Mouse (Mus musculus): ENCODE measurements around the gene Gm21974. TPM values are rescaled to one million over a fixed set of nuclear protein-coding genes. Genes with fewer than 3 reads are reported as not detected.

Gene Gm21974
- polyA plus RNA-seq (2012; rRNA removed) = not detected in 2 replicates

DNA sequence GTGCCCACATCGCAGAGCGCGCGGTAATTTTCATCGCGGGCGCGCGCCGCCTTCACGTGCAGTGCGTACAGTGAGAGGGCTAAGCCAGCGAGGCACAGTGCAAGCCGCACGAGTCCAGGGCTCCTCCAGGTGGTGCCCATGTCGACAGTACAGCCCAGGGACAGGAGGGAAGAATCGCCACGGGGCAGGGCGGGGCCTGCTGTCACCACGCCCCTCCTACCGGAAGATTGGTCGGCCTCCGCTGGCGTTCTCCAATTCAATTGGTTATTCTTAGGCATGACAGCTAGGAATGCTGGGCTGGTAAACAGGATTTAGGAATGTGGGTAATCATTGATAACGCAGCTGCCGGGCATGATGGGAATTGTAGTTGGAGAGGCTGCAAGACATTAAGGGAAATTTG is at the start of gene Gm21974, which contains the start of gene Vkorc1:
TSS of gene Gm21974 (minus strand) at position 13 of the 400 bp plus-strand sequence.
TSS of gene Vkorc1 (minus strand) at position 176 of the 400 bp plus-strand sequence.

DNA sequence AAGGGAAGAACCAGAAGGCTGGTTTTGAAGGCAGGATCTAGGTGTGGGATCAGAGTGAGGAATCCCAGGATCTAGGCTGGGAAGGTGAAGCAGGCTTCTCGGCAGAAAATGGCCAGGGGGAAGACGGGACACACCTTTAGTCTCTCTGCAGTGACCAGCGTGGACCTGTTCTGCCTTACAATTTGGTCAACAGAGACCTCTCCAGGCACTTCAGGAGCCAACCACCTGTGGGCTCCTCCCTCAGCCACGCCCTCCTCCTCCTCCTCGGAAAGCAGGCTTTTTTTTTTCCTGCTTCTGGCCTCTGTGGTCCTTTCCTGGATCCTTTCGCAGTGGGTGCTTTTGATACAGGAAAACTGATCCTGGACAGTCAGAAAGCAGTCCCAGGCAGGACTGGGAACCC is 34.7 kb upstream of the Gm21974 start, which contains the start of gene Prss8:
TSS of gene Prss8 (minus strand) at position 182 of the 400 bp plus-strand sequence.

DNA sequence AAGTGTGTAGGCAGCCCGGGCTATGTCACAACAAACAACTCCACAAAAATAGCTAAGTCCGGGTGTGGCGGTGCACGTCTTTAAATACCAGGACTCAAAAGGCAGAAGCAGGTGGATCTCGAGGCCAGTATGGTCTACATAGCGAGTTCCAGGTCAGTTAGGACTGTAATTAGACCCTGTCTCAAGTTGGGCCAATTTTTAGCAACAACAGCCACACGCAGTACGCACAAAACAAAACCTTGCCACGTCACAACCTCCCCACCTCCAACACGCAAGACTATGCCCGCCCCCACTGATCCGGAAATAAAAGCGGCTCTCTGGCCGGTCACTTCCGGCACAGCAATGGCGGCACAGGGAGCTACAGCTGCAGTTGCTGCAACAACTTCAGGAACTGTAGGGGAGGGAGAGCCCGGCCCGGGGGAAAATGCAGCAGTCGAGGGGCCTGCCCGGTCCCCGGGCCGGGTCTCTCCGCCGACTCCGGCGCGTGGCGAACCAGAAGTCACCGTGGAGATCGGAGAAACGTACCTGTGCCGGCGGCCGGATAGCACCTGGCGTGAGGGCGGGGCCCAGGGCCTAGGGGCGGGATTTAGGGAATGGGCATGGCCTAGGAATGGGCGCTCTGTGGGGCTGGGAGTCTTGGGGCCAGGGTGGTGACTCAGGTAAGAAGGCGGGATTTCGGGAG is 17.1 kb upstream of the Gm21974 start, which contains the start of gene Kat8:
TSS of gene Kat8 (plus strand) at position 327 of the 682 bp plus-strand sequence.

DNA sequence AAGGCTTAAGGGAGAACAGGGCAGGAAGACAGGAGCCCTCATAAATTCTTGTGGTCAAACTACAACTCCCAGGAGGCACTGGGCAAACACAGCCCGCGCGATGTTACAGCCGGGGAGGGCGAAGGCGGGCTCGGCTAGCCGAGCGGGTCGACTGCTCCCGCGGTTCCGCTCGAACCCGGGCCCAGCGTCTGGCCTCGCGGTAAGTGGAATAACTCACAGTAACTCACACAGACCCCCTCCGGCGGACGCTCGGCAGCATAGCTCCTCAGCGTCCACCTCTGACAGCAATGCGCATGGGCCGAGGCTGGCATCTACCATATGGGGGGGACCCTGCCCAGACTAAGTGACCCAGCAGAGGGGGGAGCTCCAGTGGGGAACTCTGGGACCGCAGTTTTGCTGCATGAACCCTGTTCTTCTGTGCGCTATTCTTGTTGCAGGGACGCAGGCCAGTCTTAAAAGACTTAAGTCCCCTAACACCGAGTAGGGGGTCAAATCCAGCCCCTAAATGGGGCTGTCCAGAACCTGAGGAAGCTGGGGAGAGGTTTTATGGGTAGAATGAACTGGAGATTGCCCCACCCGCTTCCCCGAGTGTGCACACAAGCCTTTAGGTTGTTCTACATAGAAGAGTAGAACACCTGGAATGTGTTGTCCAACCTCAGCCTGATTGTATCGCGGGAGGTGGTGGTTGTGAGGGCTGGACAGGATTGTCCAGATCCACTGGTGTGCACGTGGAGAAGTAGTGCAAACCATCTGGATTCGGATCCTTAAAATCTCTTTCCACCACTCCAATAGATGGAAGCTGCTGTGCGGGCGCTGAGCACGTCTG is 8.9 kb upstream of the Gm21974 start, which contains the start of gene Bckdk:
TSS of gene Bckdk (plus strand) at position 112 of the 826 bp plus-strand sequence.

DNA sequence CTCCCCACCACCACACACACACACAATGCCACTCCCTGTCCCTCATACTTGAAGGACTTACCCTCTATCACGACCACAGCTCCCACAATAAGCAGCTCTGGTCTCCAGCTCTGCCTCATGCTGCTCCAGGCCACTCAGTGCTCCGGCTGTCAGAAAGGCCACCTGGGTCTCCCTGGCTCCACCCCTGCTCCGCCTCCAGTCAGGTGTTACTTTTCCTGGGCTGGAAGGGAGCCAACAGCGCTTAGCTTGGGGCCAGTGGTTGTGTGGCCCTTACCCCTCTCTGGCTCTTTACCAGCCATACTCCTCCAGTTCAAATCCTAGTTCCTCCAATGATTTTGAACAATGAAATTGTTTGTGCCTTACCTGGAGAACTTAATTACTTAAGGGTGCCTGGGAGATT is 4.5 kb downstream of the Gm21974 start, which contains the start of gene Prss53:
TSS of gene Prss53 (minus strand) at position 173 of the 400 bp plus-strand sequence.

DNA sequence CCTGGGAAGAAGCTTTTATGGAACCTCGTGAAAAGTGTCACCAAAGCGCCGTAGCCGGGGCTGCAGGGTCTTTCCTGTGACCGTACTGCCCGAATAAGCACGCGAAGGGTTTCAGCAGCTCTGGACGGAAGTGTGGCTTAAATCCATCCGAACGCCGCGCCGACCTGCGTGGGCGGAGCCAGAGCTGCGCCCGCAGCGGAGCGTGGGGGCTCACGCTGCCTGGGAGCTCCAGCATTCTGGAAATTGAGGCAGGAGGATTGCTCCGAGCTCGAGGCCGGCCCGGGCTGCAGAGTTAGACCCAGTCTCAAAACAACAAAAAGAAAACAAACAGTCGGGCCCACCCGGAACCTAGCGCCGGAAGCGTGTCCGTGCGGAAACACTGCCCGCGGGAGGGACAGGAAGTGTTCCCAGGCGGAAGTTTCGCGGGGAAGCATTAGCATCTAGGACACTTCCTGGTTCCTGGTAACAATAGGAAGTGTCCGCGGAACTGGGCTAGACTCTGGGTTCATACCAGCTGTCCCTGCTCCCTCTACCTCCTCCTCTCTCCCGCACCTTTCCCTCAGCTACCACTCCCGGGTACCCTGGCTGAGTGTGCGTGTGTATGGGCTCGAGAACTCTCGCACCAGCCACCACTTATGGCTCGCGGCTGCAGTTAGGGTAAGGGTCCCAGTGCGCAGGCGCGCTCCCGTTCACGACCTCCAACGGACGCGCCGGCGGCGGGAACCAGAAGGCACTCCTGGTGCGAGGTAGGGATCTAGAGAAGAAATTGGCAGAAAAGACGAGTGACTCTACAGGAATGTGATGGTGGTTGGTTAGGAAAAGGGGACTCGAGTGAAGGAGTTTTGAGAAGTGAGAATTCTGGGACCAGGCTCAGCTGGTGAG is 18.5 kb downstream of the Gm21974 start, which contains the start of gene Zfp668:
TSS of gene Zfp668 (minus strand) at position 362 of the 882 bp plus-strand sequence.

DNA sequence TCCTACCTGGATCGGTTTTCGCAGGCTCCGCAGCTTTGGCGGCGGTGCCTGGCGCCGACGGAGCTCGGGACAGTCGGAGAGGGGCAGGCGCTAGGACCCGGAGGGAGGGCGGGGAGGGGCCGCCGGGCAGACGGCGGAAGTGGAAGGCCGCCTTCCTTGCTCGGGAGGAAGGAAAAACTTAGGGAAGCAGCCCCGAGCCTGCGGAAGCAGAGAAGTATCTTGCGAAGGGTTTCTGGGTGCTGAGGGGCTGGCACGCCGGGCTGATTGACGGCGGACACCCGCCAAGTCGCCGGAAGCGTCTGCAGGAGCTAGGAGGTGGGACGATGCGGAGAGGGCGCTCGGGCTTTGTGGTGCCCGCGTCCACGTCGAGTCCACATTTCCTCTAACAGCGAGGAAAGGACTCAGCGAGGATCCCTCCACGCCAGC is 19.2 kb downstream of the Gm21974 start, which contains the start of gene Zfp646:
TSS of gene Zfp646 (plus strand) at position 181 of the 426 bp plus-strand sequence.

Other genes starting within 250 kb of the Gm21974 start
- gene Bcl7c, start 186.5 kb downstream of the Gm21974 start, polyA plus RNA-seq (2012; rRNA removed) = 12.5 and 12.9 TPM in 2 replicates
- gene Ctf1, start 182.7 kb downstream of the Gm21974 start, polyA plus RNA-seq (2012; rRNA removed) = 2.0 and 2.3 TPM in 2 replicates
- not detected in 2 replicates for gene Ctf2, start 163.3 kb downstream of the Gm21974 start, polyA plus RNA-seq (2012; rRNA removed)
- gene Fbxl19, start 150.9 kb downstream of the Gm21974 start, polyA plus RNA-seq (2012; rRNA removed) = 10.2 and 11.0 TPM in 2 replicates
- 4.6 and 6.9 TPM in 2 replicates for gene Orai3, start 125.6 kb downstream of the Gm21974 start, polyA plus RNA-seq (2012; rRNA removed)
- gene Setd1a, start 118.8 kb downstream of the Gm21974 start, polyA plus RNA-seq (2012; rRNA removed) = 4.3 and 6.2 TPM in 2 replicates
- 0.90 and 1.2 TPM in 2 replicates for gene Gm49388, start 109.8 kb downstream of the Gm21974 start, polyA plus RNA-seq (2012; rRNA removed)
- gene Hsd3b7, start 94.8 kb downstream of the Gm21974 start, polyA plus RNA-seq (2012; rRNA removed) = 39.0 and 44.6 TPM in 2 replicates
- gene Stx4a, start 71.2 kb downstream of the Gm21974 start, polyA plus RNA-seq (2012; rRNA removed) = 36.4 and 37.2 TPM in 2 replicates
- gene Stx1b, start 70.9 kb downstream of the Gm21974 start, polyA plus RNA-seq (2012; rRNA removed) = 1.1 TPM in 2 replicates
- 6.1 and 7.2 TPM in 2 replicates for gene Zfp646, start 19.2 kb downstream of the Gm21974 start, polyA plus RNA-seq (2012; rRNA removed)
- 2.2 and 2.9 TPM in 2 replicates for gene Zfp668, start 18.6 kb downstream of the Gm21974 start, polyA plus RNA-seq (2012; rRNA removed)
- gene Prss53, start 4.5 kb downstream of the Gm21974 start, polyA plus RNA-seq (2012; rRNA removed) = 0.37 and 0.40 TPM in 2 replicates
- gene Vkorc1, start 163 bp upstream of the Gm21974 start, polyA plus RNA-seq (2012; rRNA removed) = 65.8 and 72.2 TPM in 2 replicates
- 24.1 and 27.2 TPM in 2 replicates for gene Bckdk, start 8.6 kb upstream of the Gm21974 start, polyA plus RNA-seq (2012; rRNA removed)
- 12.5 and 14.2 TPM in 2 replicates for gene Kat8, start 17.1 kb upstream of the Gm21974 start, polyA plus RNA-seq (2012; rRNA removed)
- 7.2 and 8.8 TPM in 2 replicates for gene Prss8, start 34.6 kb upstream of the Gm21974 start, polyA plus RNA-seq (2012; rRNA removed)
- 1.6 and 2.2 TPM in 2 replicates for gene Prss36, start 51.3 kb upstream of the Gm21974 start, polyA plus RNA-seq (2012; rRNA removed)
- gene Fus, start 72.0 kb upstream of the Gm21974 start, polyA plus RNA-seq (2012; rRNA removed) = 279 and 290 TPM in 2 replicates
- 16.5 and 20.1 TPM in 2 replicates for gene Pycard, start 98.4 kb upstream of the Gm21974 start, polyA plus RNA-seq (2012; rRNA removed)
- gene Trim72, start 108.5 kb upstream of the Gm21974 start, polyA plus RNA-seq (2012; rRNA removed) = 0.05 and 0.67 TPM in 2 replicates
- gene Itgam, start 167.2 kb upstream of the Gm21974 start, polyA plus RNA-seq (2012; rRNA removed) = 2.0 and 2.8 TPM in 2 replicates
- gene Gm49368, start 167.2 kb upstream of the Gm21974 start, polyA plus RNA-seq (2012; rRNA removed) = 0.01 TPM in 1 of 2 replicates, not detected in the other
- 0.12 TPM in 2 replicates for gene Itgax, start 234.1 kb upstream of the Gm21974 start, polyA plus RNA-seq (2012; rRNA removed)

Measured in liver, embryonic 14 days (tissue).